Mouse (Mus musculus) CH12.LX (cell line): ENCODE data around the gene Lrrc8c. TPM values are rescaled to one million over a fixed set of nuclear protein-coding genes. Genes with fewer than 3 reads are reported as not detected.

Experiments used
- DNase-seq: peaks from one replicate; pipeline ENCODE4 v3.0.0-alpha.2; 2013; ENCODE audit errors: extremely low read depth
- H3K27ac ChIP-seq: 2 replicates; pipeline ENCODE4 v1.5.1; 2012; ENCODE audit warnings: low read depth, mild to moderate bottlenecking, control low read depth, moderate library complexity; ENCODE audit not compliant: insufficient read depth
- H3K27me3 ChIP-seq: replicated peaks from 2 replicates; pipeline ENCODE3; 2012; ENCODE audit warnings: inconsistent platforms
- H3K36me3 ChIP-seq, 2 experiments: replicated peaks in 1 of 2; 2 replicates each; pipeline versions ENCODE3 to v1.6.1; 2012; ENCODE audit warnings: inconsistent platforms in 1 of 2, low read length in 1 of 2, mild to moderate bottlenecking in 1 of 2, mixed read lengths in 1 of 2, moderate library complexity in 1 of 2; ENCODE audit not compliant: control insufficient read depth in 1 of 2, insufficient read depth in 1 of 2
- H3K4me1 ChIP-seq, 2 experiments: 2 replicates each; pipeline ENCODE4 v1.6.1; 2012; ENCODE audit warnings: inconsistent platforms in 1 of 2, moderate library complexity in 1 of 2; ENCODE audit not compliant: insufficient read depth in 2 of 2, control insufficient read depth in 1 of 2
- H3K4me2 ChIP-seq: 2 replicates; pipeline ENCODE4 v1.6.1; 2012; ENCODE audit warnings: low read depth, mild to moderate bottlenecking, control low read depth; ENCODE audit not compliant: poor library complexity, insufficient read depth, severe bottlenecking
- H3K4me3 ChIP-seq, 3 experiments: fragments of 150-350 bp in 1 of 3; sonication (generic) in 1 of 3; replicated peaks in 1 of 3; 2 replicates each; pipeline versions ENCODE3 to v1.5.1; 2011 to 2012; ENCODE audit warnings: low read depth in 2 of 3, low read length in 2 of 3, mild to moderate bottlenecking in 2 of 3, moderate library complexity in 2 of 3, control low read depth in 1 of 3, improper control_type of control experiment in 1 of 3, inconsistent platforms in 1 of 3, mixed read lengths in 1 of 3; ENCODE audit not compliant: poor library complexity in 1 of 3
- H3K79me2 ChIP-seq: replicated peaks from 2 replicates; pipeline ENCODE4 v1.6.1; 2012; ENCODE audit warnings: mild to moderate bottlenecking, moderate library complexity; ENCODE audit not compliant: control insufficient read depth, poor library complexity, insufficient read depth, severe bottlenecking; ENCODE audit errors: extremely low read depth
- H3K9ac ChIP-seq: 2 replicates; pipeline ENCODE4 v1.6.1; 2012; ENCODE audit warnings: low read depth, mild to moderate bottlenecking, control low read depth, moderate library complexity; ENCODE audit not compliant: insufficient read depth
- H3K9me3 ChIP-seq: replicated peaks from 2 replicates; pipeline ENCODE3; 2012; ENCODE audit warnings: low read length, inconsistent platforms, mixed read lengths
- BHLHE40 ChIP-seq: IDR thresholded peaks from 2 replicates; pipeline ENCODE4 v1.6.1; 2011; ENCODE audit warnings: mild to moderate bottlenecking, low read depth, low read length, improper control_type of control experiment
- CHD1 ChIP-seq: IDR thresholded peaks from 2 replicates; pipeline ENCODE4 v1.6.1; 2012; ENCODE audit warnings: low read depth, low read length, improper control_type of control experiment, inconsistent platforms
- CTCF ChIP-seq, 2 experiments: IDR thresholded peaks in 1 of 2; conservative IDR thresholded peaks in 1 of 2; 2 replicates each; pipeline ENCODE4 v1.5.1; 2011 to 2012; ENCODE audit warnings: low read depth in 2 of 2, low read length in 2 of 2, improper control_type of control experiment in 1 of 2, inconsistent platforms in 1 of 2, mild to moderate bottlenecking in 1 of 2, moderate library complexity in 1 of 2
- E2F4 ChIP-seq: IDR thresholded peaks from 2 replicates; pipeline ENCODE4 v1.6.1; 2011; ENCODE audit warnings: low read depth, low read length, improper control_type of control experiment; ENCODE audit not compliant: insufficient replicate concordance
- GABPA ChIP-seq: IDR thresholded peaks from 2 replicates; pipeline ENCODE4 v1.6.1; 2012; ENCODE audit warnings: low read depth, low read length, improper control_type of control experiment, inconsistent platforms; ENCODE audit not compliant: insufficient replicate concordance
- HCFC1 ChIP-seq: IDR thresholded peaks from 2 replicates; pipeline ENCODE4 v1.6.1; 2012; ENCODE audit warnings: low read depth, mild to moderate bottlenecking, inconsistent platforms, low read length, improper control_type of control experiment
- MAFK ChIP-seq: IDR thresholded peaks from 2 replicates; pipeline ENCODE4 v1.6.1; 2011; ENCODE audit warnings: low read length, improper control_type of control experiment; ENCODE audit not compliant: insufficient replicate concordance
- MAX ChIP-seq: IDR thresholded peaks from 2 replicates; pipeline ENCODE4 v1.6.1; 2011; ENCODE audit warnings: low read length, improper control_type of control experiment
- NRF1 ChIP-seq: IDR thresholded peaks from 2 replicates; pipeline ENCODE4 v1.6.1; 2014; ENCODE audit warnings: low read depth, mild to moderate bottlenecking, inconsistent platforms, low read length, improper control_type of control experiment, moderate library complexity
- PAX5 ChIP-seq: IDR thresholded peaks from 2 replicates; pipeline ENCODE4 v1.6.1; 2012; ENCODE audit warnings: low read length, inconsistent platforms, mixed read lengths
- POLR2A ChIP-seq: IDR thresholded peaks from 2 replicates; pipeline ENCODE4 v1.6.1; 2011; ENCODE audit warnings: low read depth, mild to moderate bottlenecking, improper control_type of control experiment, low read length
- POLR2AphosphoS2 ChIP-seq: IDR thresholded peaks from 2 replicates; pipeline ENCODE4 v1.6.1; 2011; ENCODE audit warnings: low read depth, low read length, improper control_type of control experiment
- RCOR1 ChIP-seq: conservative IDR thresholded peaks from 2 replicates; pipeline ENCODE4 v1.6.1; 2012; ENCODE audit warnings: low read depth, mild to moderate bottlenecking, inconsistent platforms, low read length, improper control_type of control experiment
- SIN3A ChIP-seq: IDR thresholded peaks from 2 replicates; pipeline ENCODE4 v1.6.1; 2012; ENCODE audit warnings: low read length, improper control_type of control experiment, inconsistent platforms
- TBP ChIP-seq: conservative IDR thresholded peaks from 2 replicates; pipeline ENCODE4 v1.6.1; 2011; ENCODE audit warnings: low read depth, low read length, improper control_type of control experiment
- USF1 ChIP-seq: IDR thresholded peaks from 2 replicates; pipeline ENCODE4 v1.6.1; 2014; ENCODE audit warnings: low read depth, mild to moderate bottlenecking, inconsistent platforms, low read length, improper control_type of control experiment
- USF2 ChIP-seq: conservative IDR thresholded peaks from 2 replicates; pipeline ENCODE4 v1.6.1; 2011; ENCODE audit warnings: low read depth, low read length, improper control_type of control experiment
- ZKSCAN1 ChIP-seq: IDR thresholded peaks from 2 replicates; pipeline ENCODE4 v1.6.1; 2012; ENCODE audit warnings: low read depth, inconsistent platforms, low read length, improper control_type of control experiment, borderline replicate concordance
- ZMIZ1 ChIP-seq: IDR thresholded peaks from 2 replicates; pipeline ENCODE4 v1.6.1; 2012; ENCODE audit warnings: low read depth, mild to moderate bottlenecking, inconsistent platforms, low read length, improper control_type of control experiment
- dilution Hi-C: fragments of 300-500 bp; cut with MboI; formaldehyde crosslinking; loops from 2 replicates; pipeline ENCODE4 v1.14.3; 2020; ENCODE audit warnings: low sequenced_read_pairs; ENCODE audit not compliant: extremely low pct_unique_long_range_greater_than_20kb, extremely low pct_ligation_motif_present
- in situ Hi-C: fragments of 300-500 bp; cut with MboI; formaldehyde crosslinking; loops from 3 replicates; pipeline ENCODE4 v1.14.3; 2019; ENCODE audit warnings: low sequenced_read_pairs, low pct_ligation_motif_present, low pct_unique_long_range_greater_than_20kb, mixed read lengths
- polyA plus RNA-seq: library from polyadenylated mRNA; unstranded; fragments of >175 nt; gene quantifications from 2 replicates; pipeline ENCODE4 v1.2.1, GENCODE M21; 2012; ENCODE audit warnings: low read depth; ENCODE audit not compliant: insufficient read length
- total RNA-seq, 2 experiments: library from RNA; depleted of rRNA; stranded (reverse); fragments of 300-350 nt in 1 of 2; fragments of >200 nt in 1 of 2; gene quantifications; 2 replicates each; pipeline ENCODE4 v1.2.3; 2012 to 2014

Lrrc8c gene
- total and polyA plus RNA-seq, 3 experiments = 3.3 to 10.3 (median 5.9) TPM

GRCm38 (mm10) chr5:105501136-105501535 is 18.1 kb upstream of the Lrrc8c start:
- H3K4me1 ChIP-seq = peaks cover 6 to 25% of the 10 kb centered on the region in 2 experiments
- no peaks in the 10 kb centered on the region for H3K36me3 ChIP-seq
- DNase-seq = no peak
- H3K27me3 ChIP-seq = peaks cover 3% of the 10 kb centered on the region
- H3K4me3 ChIP-seq = no peak overlapping the region
- no peak overlapping the region for H3K27ac ChIP-seq
- in situ Hi-C loops (no loop called here), dilution Hi-C loops (no loop called here)
- no peak overlapping the region for H3K9ac ChIP-seq
- no peak overlapping the region for H3K4me2 ChIP-seq
- no peak for TF ChIP-seq SIN3A
- TF ChIP-seq CTCF (conservative IDR thresholded peaks at IDR 0.05 in 1 of 2, IDR thresholded peaks at IDR 0.05 in 1 of 2; ENCODE audit: low read depth in 2 of 2, low read length in 2 of 2) = no peak
- TF ChIP-seq RCOR1 = no peak
- no peak for TF ChIP-seq E2F4
- no peak for TF ChIP-seq CHD1
- no peak for TF ChIP-seq USF2
- TF ChIP-seq BHLHE40 = no peak
- no peak for TF ChIP-seq POLR2AphosphoS2
- peaks cover 11% of the 10 kb centered on the region for H3K9me3 ChIP-seq
- H3K79me2 ChIP-seq = no peaks in the 10 kb centered on the region

DNA sequence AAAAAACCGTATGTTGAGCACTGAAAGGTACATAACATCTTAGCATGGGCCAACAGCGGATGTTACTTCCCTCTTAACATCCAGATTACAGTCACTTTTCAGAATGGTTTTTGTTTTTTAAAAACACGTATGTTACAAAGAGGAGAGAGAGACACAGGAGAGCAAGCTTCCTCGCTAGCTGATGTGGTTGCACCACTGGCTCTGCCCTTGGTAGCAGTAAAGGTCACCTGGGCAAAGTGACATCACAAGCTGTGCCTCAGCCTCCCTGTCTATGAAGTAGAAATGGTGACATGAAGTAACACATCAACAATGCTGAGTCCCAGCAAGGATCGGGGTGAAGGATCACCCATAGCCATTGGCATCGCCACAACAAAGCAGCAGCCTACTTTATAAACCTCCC is 10.4 kb upstream of the Lrrc8c start:
- Histone ChIP-seq H3K4me3 (no peak overlapping the region), H3K9me3 (peaks cover under 1% of the 10 kb centered on the region), H3K79me2 (no peaks in the 10 kb centered on the region), H3K9ac (no peak overlapping the region), H3K4me1 (peaks cover 0 to 3% of the 10 kb centered on the region in 2 experiments; a peak in 1 of 4 replicates), H3K4me2 (no peak overlapping the region), H3K27me3 (no peaks in the 10 kb centered on the region), H3K27ac (no peak overlapping the region), H3K36me3 (no peaks in the 10 kb centered on the region)
- in situ Hi-C loops (no loop called here), dilution Hi-C loops (no loop called here)
- TF ChIP-seq HCFC1 = no peak
- no peak for TF ChIP-seq USF1
- no peak for DNase-seq

GRCm38 (mm10) chr5:105512297-105512696 is 6.9 kb upstream of the Lrrc8c start:
- Histone ChIP-seq H3K4me2 (no peak overlapping the region), H3K4me3 (no peak overlapping the region), H3K79me2 (no peaks in the 10 kb centered on the region), H3K27me3 (peaks cover 2% of the 10 kb centered on the region)
- TF ChIP-seq MAFK (no peak), POLR2A (no peak), GABPA (no peak), MAX (no peak), BHLHE40 (no peak), ZKSCAN1 (no peak), USF1 (no peak), ZMIZ1 (no peak), TBP (no peak), NRF1 (no peak), CTCF (conservative IDR thresholded peaks at IDR 0.05 in 1 of 2, IDR thresholded peaks at IDR 0.05 in 1 of 2; ENCODE audit: low read depth in 2 of 2, low read length in 2 of 2) (no peak), SIN3A (no peak), PAX5 (no peak), HCFC1 (no peak)
- TF ChIP-seq, all 38 proteins: peak for 0
- no peaks in the 10 kb centered on the region for H3K9me3 ChIP-seq
- no peaks in the 10 kb centered on the region for H3K36me3 ChIP-seq
- peaks cover 7 to 27% of the 10 kb centered on the region in 2 experiments for H3K4me1 ChIP-seq
- DNase-seq = no peak
- no peak overlapping the region for H3K27ac ChIP-seq
- H3K9ac ChIP-seq = no peak overlapping the region
- in situ Hi-C loops (no loop called here), dilution Hi-C loops (no loop called here)
